Mouse (Mus musculus) B cell, adult 2 months (primary cell): Measurements from ENCODE around the gene D630045J12Rik.

Experiments used
- DNase-seq, 2 experiments: peaks; one replicate each; pipeline ENCODE4 v3.0.0; 2022

Gene D630045J12Rik

GRCm38 (mm10) chr6:38081727-38082341, 172.0 kb downstream of the D630045J12Rik start:
- no peak for DNase-seq

DNA sequence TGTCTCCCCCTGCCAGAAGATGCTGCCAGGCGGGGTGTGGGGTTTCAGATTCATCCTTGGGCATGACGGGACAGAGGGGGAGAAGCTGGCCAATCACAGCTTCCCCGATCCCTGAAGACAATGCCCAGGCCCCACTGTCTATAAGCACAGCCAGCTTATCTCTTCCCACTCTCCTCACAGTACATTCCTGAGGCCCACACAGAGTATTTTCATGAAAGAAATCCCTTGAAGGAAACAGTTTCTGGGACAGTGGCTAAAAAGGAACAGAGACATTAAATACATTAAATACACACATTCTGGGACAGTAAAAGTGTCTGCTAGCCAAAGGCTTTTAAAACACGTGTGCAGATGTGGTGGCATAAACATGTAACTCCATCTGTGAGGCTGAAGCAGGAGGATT, 173.4 kb downstream of the D630045J12Rik start:
- DNase-seq = no peak

- DNase-seq = no peak
Observed at GRCm38 (mm10) chr6:38073592-38073991, 180.2 kb downstream of the D630045J12Rik start.
